Mouse (Mus musculus) common myeloid progenitor, adult 5-6 weeks (primary cell): ENCODE results near the gene Ascl3. TPM values are rescaled to one million over a fixed set of nuclear protein-coding genes. Genes with fewer than 3 reads are reported as not detected.

ENCODE experiments used
- ATAC-seq: replicated peaks from 2 replicates; pipeline ENCODE4 v1.8.0; 2016; ENCODE audit warnings: low read depth, mild to moderate bottlenecking, moderate TSS enrichment, inconsistent platforms; ENCODE audit not compliant: poor library complexity, severe bottlenecking
- total RNA-seq: library from RNA; stranded (forward); fragments of 200-1000, 187-1606 nt; gene quantifications from 2 replicates; pipeline ENCODE4 v1.2.3, GENCODE M21; 2017

The Ascl3 gene
- total RNA-seq, result not detected in 2 replicates

- no peak for ATAC-seq
Measured at GRCm38 (mm10) chr7:109731626-109732025, at the start of gene Ascl3. Gene Ascl3 (minus strand): TSS chr7:109731726.

DNA sequence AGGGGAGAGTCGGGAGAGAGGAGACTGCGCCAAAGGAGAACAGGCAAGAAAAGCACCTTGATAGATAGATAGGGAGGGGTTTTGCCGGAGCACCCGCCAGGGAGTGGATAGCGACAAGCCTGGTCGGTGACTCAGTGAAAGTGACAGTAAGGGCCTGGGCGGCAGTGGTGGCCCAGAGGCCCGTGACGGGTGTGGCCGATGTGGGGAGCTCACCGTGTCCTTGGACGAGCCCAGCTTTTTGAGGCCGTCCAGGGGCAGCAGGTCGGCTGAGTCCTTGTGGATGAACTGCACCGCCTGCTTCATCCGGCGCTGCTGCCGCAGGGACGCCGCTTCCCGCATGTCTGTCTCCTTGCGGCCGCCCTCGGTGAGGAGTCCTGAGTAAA lies 49.6 kb upstream of the Ascl3 start:
- ATAC-seq, result peak; percentile 61

GRCm38 (mm10) chr7:109772251-109772650 lies 40.7 kb upstream of the Ascl3 start:
- peak; percentile 64 for ATAC-seq

GRCm38 (mm10) chr7:109768699-109769383 lies 37.3 kb upstream of the Ascl3 start:
- peak; percentile 70 for ATAC-seq

DNA sequence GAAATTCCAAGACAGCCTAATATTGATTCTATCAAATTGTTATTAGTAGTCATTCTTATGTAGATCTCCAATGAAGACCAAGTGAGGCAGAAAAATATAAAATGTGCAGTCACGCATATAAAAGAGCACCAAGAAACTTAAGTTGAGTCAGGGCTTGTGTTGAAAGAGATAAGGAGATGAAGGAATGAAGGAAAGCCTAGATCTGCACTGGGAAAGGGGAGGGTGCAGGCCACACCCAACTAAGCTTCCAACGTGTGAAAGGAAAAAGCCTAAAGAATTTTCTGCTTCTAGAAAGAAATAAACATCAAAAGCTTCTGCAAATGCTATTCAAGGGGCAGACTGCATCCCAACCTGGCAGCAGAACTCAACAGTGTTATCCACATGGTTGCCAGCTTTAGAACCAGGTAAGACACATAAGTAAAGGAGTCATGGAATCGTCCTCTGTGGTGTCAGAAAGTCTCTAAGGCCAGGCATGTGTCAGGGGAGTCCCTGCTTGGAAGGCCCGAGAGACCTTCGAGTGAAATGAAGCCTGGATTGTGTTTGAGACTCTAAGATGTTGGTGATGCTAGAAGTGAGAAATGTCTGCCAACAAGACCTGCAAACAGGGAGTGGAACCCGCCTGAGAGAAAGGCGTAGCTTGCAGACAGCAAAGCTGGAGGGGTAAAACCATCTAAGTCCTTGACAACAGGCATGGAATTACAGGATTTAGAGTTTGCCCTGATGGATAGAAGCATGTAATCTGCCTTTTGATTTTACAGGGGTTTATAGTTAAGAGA lies 36.2 kb upstream of the Ascl3 start:
- ATAC-seq, result no peak

DNA sequence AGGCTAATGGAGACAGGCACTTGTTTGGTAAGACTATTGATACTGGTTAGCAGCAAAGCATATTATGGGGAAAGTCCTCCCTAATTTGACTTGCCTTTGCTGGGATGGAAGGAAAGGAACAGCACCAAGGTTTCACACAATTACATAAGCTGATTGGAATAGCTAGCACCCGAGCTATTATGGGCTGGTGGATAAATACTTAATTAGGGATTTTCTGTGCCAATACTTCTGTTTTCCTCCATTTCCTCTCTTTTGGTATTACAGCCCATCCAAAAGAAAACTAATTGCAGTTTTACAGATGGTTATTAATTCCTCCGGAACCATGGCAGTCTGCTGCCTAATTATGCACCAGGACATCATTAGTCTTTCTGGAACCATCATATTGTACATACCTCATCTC lies 32.5 kb upstream of the Ascl3 start:
- ATAC-seq, result no peak

DNA sequence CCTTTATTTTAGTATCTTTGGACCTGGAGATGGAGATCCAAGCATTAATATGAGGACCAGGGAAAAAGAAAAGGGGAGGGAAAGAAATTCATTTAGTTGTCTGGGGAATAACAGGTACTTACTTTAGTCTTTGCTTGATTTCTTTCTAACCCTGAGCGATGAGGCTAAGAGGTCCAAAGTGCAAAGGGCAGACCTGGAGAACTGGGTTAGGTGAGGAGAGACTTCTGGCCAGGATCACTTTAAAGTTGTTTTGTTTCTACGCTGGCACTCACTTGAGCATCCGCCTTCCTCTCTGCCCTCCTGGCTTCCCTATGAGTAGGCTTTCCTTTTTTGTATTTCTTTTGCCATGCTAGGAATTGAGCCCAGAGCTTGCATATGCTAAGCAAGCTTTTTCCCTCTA lies 24.8 kb upstream of the Ascl3 start:
- ATAC-seq, result no peak

DNA sequence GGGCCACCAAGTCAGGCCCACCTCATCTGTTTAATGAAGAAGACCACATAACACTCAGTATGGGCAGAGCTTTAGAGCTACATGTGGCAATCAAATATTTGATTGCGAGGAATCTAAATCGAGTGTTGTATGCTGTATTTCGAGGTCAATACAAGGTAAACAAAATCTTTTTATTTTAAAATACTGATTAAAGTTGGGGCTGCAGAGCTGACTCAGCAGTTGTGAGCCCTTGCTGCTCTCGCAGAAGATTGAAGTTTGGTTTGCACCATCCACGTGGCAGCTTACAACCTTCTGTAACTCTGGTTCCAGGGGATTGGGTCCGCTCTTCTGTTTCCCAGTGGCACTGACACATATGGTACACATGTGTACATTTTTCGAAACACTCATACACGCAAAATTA lies 22.5 kb upstream of the Ascl3 start:
- no peak for ATAC-seq

DNA sequence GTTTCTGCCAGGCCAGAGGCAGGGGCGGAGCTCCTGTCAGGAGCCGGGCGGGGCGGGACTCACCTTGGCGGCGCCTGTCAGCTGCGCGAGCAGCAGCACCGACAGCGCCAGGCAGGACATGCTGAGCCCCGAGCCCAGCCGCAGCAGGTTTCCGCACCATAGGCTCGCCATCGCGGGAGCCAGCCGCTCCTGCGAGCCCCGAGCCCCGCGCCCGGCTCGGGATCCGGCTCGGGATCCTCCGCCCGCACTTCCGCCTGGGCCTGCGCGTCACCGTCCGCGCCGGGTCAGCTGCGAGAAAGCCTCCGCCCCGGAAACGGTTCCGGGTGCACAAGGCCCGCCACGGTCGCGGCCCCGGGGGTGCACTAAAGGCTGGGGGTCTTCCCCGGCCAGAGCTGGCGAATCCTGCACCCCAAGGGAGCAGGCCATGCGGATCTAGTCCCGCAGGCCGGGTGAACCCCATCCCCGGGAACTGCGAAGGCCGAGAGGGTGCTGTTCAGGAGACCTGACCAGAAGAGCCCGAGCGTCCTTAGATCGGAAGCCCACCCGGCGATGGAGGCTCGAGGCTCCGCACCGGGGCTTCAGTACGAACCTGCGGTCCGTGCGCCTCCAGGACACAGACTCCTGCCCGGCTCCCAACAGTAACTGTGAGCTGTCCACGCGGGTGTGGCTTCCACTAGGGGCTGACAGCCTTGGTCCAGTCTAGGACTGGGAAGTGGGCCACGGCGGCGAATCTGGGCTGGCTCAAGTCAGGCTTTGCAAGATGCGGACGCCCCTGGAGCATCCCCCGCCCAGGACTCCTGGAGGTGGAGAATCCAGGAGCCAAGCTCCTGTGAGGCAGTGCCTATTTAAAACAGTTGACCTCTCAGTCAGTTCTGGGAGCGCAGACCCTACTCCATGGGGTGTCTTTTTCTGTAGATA lies 20.7 kb upstream of the Ascl3 start, which contains the start of gene Tmem9b:
TSS of gene Tmem9b (minus strand) at position 868 of the 918 bp plus-strand sequence.
- ATAC-seq, result peak; percentile 83

- ATAC-seq, result peak; percentile 24; the same call in 1 of the 2 replicates
Measured at GRCm38 (mm10) chr7:109751427-109752007, 20.0 kb upstream of the Ascl3 start.

DNA sequence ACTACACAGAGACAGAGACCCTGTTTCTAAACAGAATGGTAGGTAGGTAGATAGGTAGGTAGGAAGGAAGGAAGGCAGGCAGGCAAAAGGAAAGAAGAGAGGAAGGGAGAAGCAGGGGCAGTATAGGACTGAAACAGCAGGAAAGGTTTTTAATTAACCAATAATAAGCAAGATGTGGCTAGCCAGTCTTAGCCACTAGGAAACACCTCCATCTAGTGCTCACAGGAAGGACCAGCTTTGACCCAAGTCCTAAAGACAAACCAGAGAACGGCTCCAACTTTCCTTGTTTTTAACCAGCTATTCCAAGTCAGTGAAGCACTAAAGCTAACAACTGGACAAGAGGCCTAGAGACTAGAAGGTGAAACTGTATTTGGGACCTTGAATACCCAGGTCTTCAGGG lies 16.2 kb upstream of the Ascl3 start:
- ATAC-seq, result no peak

GRCm38 (mm10) chr7:109741703-109742102 lies 10.2 kb upstream of the Ascl3 start:
- ATAC-seq, result no peak

GRCm38 (mm10) chr7:109741060-109741459 lies 9.5 kb upstream of the Ascl3 start:
- ATAC-seq, result no peak

DNA sequence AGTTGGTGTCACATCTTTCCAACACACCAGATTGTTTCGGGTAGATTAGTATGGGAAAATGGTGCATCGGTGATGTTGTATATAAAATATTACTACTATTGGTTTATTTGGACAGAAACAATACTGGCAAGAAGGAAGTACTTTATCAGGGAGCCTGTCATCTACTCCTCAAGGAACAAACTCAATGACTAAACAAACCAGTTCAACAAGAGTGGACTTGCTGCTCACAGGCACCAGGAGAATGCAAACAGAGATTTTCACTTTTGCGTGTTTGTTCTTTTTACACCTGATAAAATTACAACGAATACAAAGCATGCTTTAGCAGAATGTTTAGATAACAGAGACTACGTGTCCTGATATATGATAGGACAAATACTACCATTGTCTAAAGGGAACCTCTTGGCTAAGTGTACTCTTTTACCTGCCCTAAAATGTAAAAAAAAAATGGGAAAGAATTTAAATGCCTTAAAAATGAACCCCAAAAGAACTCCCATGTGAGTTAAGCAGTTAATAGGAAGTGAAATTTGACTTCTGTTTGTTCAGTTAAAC lies 8.4 kb upstream of the Ascl3 start:
- no peak for ATAC-seq

DNA sequence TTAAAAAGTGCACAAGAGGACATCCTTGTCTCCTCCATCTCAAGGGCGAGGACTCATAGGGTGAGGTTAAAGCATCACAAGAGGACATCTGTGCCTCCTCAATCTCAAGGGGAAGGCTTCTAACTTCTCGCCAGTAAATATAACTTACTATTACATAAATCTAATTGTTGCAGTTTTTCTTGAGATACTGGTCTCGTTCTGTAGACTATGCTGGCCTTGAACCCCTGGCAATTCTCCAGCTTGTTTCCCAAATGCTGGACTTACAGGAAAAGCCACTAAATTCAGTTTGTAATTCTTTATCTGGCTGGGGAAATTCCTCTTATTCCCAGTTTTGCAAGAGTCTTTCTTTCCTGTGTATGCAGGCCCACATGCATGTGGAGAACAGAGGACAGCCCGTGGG lies 3.3 kb upstream of the Ascl3 start:
- ATAC-seq, result no peak

- no peak for ATAC-seq
Measured at GRCm38 (mm10) chr7:109723697-109724096, 7.8 kb downstream of the Ascl3 start, which contains the start of gene BC051019. Gene BC051019 (minus strand): TSS chr7:109723850.

- no peak for ATAC-seq
Measured at GRCm38 (mm10) chr7:109723114-109723513, 8.4 kb downstream of the Ascl3 start.

DNA sequence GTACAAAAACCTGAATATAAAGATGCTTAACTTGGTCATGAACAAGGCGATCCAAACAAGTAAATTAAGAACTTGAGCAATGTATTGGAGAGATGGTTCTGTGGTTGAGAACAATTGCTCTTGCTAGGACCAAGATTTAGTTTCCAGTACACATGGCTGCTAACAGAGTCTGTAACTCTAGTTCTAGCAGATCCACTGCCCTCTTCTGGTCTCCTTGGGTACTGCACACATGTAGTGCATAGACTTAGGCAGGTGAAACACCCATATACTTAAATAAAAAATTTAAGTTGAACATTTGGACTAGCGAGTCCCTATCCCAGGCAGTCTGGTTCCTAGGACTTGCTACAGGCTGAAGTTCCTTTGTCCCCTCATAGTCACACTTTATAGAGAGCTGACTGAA lies 8.9 kb downstream of the Ascl3 start:
- no peak for ATAC-seq

DNA sequence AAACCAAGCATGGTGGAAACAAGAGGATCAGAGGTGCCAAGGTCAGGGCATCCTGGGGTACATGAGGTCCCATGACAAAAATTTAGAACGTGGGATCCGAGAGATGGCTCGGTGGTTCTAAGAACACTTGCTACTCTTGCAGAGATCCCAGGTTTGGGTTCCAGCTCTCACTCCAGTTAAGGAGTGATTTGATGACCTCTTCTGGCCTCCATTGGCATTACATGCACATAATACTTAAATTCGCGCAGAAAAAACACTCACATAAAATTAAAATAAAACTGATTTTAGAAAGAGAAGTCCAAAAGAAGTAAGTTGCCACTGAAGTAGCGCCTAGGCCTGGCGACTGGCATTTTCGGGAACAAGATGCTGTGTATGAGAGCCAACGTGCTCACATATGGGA lies 12.2 kb downstream of the Ascl3 start:
- peak; percentile 69 for ATAC-seq
